Mouse (Mus musculus) midbrain, postnatal 0 days (tissue): Measurements from ENCODE around the gene Irx4. TPM values are rescaled to one million over a fixed set of nuclear protein-coding genes. Genes with fewer than 3 reads are reported as not detected.

Experiments used
- ATAC-seq: fragments of 200-750 bp; cut with Nextera tagmentation; 2 replicates; pipeline ENCODE4 v1.8.0; 2017; ENCODE audit warnings: moderate number of reproducible peaks, mild to moderate bottlenecking, moderate TSS enrichment, moderate library complexity; ENCODE audit not compliant: low FRiP score
- DNase-seq: peaks from one replicate; pipeline ENCODE4 v3.0.0-alpha.2; 2015; ENCODE audit warnings: low spot score
- H3K27ac ChIP-seq: fragments of 300-500 bp; sonication (generic); 2 replicates; pipeline ENCODE4 v1.5.1; 2014; ENCODE audit warnings: low read depth, mild to moderate bottlenecking, low read length, mixed read lengths
- H3K27me3 ChIP-seq: fragments of 300-500 bp; sonication (generic); 2 replicates; pipeline ENCODE4 v1.6.1; 2014; ENCODE audit warnings: low read length, control low read depth, mixed read lengths; ENCODE audit not compliant: insufficient read depth
- H3K36me3 ChIP-seq: fragments of 300-500 bp; sonication (generic); 2 replicates; pipeline ENCODE4 v1.6.1; 2014; ENCODE audit warnings: low read length, control low read depth, mixed read lengths; ENCODE audit not compliant: insufficient read depth
- H3K4me1 ChIP-seq: fragments of 300-500 bp; sonication (generic); 2 replicates; pipeline ENCODE4 v1.6.1; 2014; ENCODE audit warnings: mild to moderate bottlenecking, control low read depth, antibody characterized with exemption, low read length, mixed read lengths; ENCODE audit not compliant: insufficient read depth
- H3K4me2 ChIP-seq: fragments of 300-500 bp; sonication (generic); 2 replicates; pipeline ENCODE4 v1.6.1; 2014; ENCODE audit warnings: low read depth, mild to moderate bottlenecking, low read length, mixed read lengths; ENCODE audit not compliant: poor library complexity, severe bottlenecking
- H3K4me3 ChIP-seq: fragments of 300-500 bp; sonication (generic); 2 replicates; pipeline ENCODE4 v1.5.1; 2014; ENCODE audit warnings: low read depth, mild to moderate bottlenecking, low read length, moderate library complexity
- H3K9ac ChIP-seq: fragments of 300-500 bp; sonication (generic); replicated peaks from 2 replicates; pipeline ENCODE4 v1.6.1; 2014; ENCODE audit warnings: mild to moderate bottlenecking, low read length, moderate library complexity, mixed read lengths; ENCODE audit not compliant: poor library complexity, severe bottlenecking
- H3K9me3 ChIP-seq: fragments of 300-500 bp; sonication (generic); 2 replicates; pipeline ENCODE4 v1.6.1; 2016; ENCODE audit warnings: low read length, control low read depth
- CTCF ChIP-seq: IDR thresholded peaks from 2 replicates; pipeline ENCODE4 v1.5.1; 2016; ENCODE audit warnings: antibody characterized with exemption, mild to moderate bottlenecking
- WGBS: fragments of 180-500 bp; shearing (Covaris S2); extraction: QIAGEN DNeasy Blood & Tissue Kit; methylation state at CpG from one replicate; pipeline ENCODE4 v1.1.7; 2014; 5-methylcytosine and 5-hydroxymethylcytosine counted together
- polyA plus RNA-seq: library from polyadenylated mRNA; unstranded; fragments of >200 nt; fragmentation: Nextera tagmentation; extraction: Ambion mirVana; gene quantifications from 2 replicates; pipeline ENCODE4 v1.2.1, GENCODE M21; 2015
- total RNA-seq: library from RNA; depleted of rRNA; stranded (reverse); fragments of >200 nt; gene quantifications from 2 replicates; pipeline ENCODE4 v1.2.3, GENCODE M21; 2014

Gene Irx4
- total and polyA plus RNA-seq, 2 experiments from 2014 or later, result 0.63 to 2.8 TPM

DNA sequence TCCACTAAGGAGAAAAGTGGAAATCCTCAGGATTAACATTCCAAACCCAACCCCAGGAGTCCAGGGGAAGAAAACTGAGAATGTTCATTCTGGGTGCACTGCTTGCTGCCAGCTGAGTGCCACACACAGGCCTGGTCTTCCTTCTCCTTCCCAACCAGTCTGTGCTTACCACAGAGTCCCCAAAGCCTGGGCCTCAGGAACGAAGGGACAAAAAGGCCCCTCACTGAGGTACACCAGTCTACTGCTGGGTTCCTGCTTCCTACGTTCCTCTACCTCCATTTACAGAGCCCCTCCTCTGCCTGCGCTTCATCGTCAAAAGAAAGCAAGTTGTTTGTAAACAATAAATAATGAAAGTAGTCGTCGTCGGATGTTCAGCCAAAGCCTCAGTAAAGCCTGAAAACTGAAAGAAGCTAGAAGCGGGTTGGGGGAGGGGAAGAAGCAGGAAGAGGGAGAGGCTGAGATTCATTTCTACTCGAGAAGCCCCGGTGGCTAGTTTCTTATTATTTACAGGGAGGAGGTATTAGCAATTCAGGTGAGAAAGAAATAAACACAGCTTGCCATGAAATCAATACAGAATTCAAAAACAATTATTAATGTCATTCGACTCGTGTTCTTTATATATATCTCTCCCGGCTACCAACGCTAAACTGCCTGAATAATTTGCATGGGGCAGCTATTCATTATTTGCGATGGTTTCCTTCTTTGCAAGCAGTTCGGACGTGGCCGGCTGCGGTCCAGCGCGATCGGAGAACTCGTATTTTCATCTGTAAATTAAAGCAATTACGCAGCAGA is 2.3 kb downstream of the Irx4 start:
- ATAC-seq, result no peak
- no peak overlapping the region for H3K9ac ChIP-seq
- DNase-seq, result no peak

GRCm38 (mm10) chr13:73263128-73263971 is 3.1 kb downstream of the Irx4 start:
- peaks cover 83% of the 10 kb centered on the region for H3K27me3 ChIP-seq
- DNase-seq (no peak), ATAC-seq (no peak)
- H3K9ac ChIP-seq, result no peak overlapping the region
- H3K4me2 ChIP-seq, result peak overlapping the region; percentile 0; the same call in 1 of the 2 replicates
- no peak overlapping the region for H3K27ac ChIP-seq
- TF ChIP-seq CTCF, result no peak
- H3K9me3 ChIP-seq, result no peaks in the 10 kb centered on the region
- H3K4me3 ChIP-seq, result no peak overlapping the region
- 3% methylated on average over 40 of the region's 40 CpGs for WGBS
- H3K36me3 ChIP-seq, result no peaks in the 10 kb centered on the region
- H3K4me1 ChIP-seq, result peaks cover 8% of the 10 kb centered on the region; the same call in 1 of the 2 replicates

More for the DNA sequence above, 2.3 kb downstream of the Irx4 start:
- Histone ChIP-seq H3K9me3 (no peaks in the 10 kb centered on the region), H3K4me1 (peaks cover 8% of the 10 kb centered on the region; the same call in 1 of the 2 replicates), H3K27me3 (peaks cover 83% of the 10 kb centered on the region), H3K36me3 (no peaks in the 10 kb centered on the region), H3K27ac (no peak overlapping the region), H3K4me2 (no peak overlapping the region; the same call in 1 of the 2 replicates), H3K4me3 (no peak overlapping the region)
- TF ChIP-seq CTCF, result no peak
- WGBS, result 6% methylated on average over 24 of the region's 24 CpGs

DNA sequence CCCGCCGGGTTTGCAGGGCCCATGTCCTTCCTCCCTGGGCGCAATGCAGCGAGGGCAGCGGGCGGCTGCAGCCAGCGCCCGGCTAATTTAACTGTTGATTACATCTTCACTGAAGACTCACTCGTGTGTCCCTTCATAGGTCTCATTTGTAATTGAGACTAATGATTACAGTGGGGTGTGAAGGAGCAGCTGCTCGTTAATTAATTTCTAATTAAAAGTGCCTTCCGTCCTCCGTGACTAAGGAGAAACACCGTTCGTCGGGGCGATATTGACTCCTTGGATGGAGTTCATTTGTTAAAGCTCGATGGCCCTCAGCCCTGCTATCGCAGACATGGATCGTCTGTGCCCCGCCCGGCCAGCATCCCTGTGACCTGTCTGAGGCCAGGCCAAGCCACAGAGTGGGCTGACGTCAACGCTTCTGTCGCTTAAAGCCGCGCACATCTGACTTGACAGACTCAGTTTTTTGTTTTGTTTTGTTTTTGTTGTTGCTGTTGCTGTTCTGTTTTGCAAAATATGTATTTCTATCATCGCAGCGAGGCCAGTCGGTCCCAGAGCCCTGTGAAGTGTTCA is 4.0 kb downstream of the Irx4 start:
- Histone ChIP-seq H3K27me3 (peaks cover 83% of the 10 kb centered on the region), H3K4me3 (peak overlapping the region; percentile 2; the same call in 1 of the 2 replicates), H3K9ac (no peak overlapping the region), H3K27ac (no peak overlapping the region), H3K4me2 (no peak overlapping the region), H3K9me3 (no peaks in the 10 kb centered on the region), H3K4me1 (peaks cover 8% of the 10 kb centered on the region; the same call in 1 of the 2 replicates), H3K36me3 (no peaks in the 10 kb centered on the region)
- TF ChIP-seq CTCF, result no peak
- no peak for DNase-seq
- whole genome bisulfite sequencing, result 5% methylated on average over 29 of the region's 29 CpGs
- no peak for ATAC-seq

DNA sequence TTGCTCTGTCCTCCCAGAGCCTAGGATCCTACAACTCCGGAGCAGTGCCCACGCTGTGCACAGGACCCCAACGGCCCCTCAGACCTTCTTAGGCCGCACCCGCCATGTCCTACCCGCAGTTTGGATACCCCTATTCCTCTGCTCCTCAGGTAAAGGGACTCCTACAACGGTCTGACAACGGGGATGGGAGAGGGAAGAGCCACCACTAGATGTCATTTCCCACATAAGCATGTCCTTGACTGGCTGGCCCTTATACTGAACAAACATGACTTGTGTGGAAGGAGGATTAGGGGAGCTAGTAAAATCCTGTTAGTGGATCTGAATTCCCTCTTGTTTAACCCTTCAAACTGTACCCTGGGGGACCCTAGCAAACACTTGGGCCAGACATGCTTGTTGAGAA is 4.6 kb downstream of the Irx4 start:
- Histone ChIP-seq H3K36me3 (no peaks in the 10 kb centered on the region), H3K4me1 (peaks cover 8% of the 10 kb centered on the region; the same call in 1 of the 2 replicates), H3K4me3 (no peak overlapping the region), H3K4me2 (no peak overlapping the region), H3K27ac (no peak overlapping the region), H3K9me3 (no peaks in the 10 kb centered on the region), H3K9ac (no peak overlapping the region), H3K27me3 (peaks cover 79% of the 10 kb centered on the region)
- TF ChIP-seq CTCF, result no peak
- ATAC-seq, result no peak
- 15% methylated on average over 8 of the region's 8 CpGs for WGBS
- DNase-seq, result no peak

GRCm38 (mm10) chr13:73265442-73265841 is 5.2 kb downstream of the Irx4 start:
- no peak for DNase-seq
- WGBS, result 4% methylated on average over 27 of the region's 28 CpGs

More at GRCm38 (mm10) chr13:73265442-73265841, 5.2 kb downstream of the Irx4 start:
- H3K4me1 ChIP-seq, result peaks cover 8% of the 10 kb centered on the region; the same call in 1 of the 2 replicates
- TF ChIP-seq CTCF, result peak; percentile 27; the same call in 1 of the 2 replicates
- peak; percentile 14; the same call in 1 of the 2 replicates for ATAC-seq
- no peaks in the 10 kb centered on the region for H3K9me3 ChIP-seq
- H3K36me3 ChIP-seq, result no peaks in the 10 kb centered on the region
- H3K27ac ChIP-seq, result no peak overlapping the region
- no peak overlapping the region for H3K4me2 ChIP-seq
- peaks cover 79% of the 10 kb centered on the region for H3K27me3 ChIP-seq
- H3K9ac ChIP-seq, result no peak overlapping the region
- no peak overlapping the region for H3K4me3 ChIP-seq
